Mouse (Mus musculus) embryonic facial prominence, embryonic 15.5 days (tissue): Measurements from ENCODE around the gene Gm5142. TPM values are rescaled to one million over a fixed set of nuclear protein-coding genes. Genes with fewer than 3 reads are reported as not detected.

Experiments used
- ATAC-seq: fragments of 200-750 bp; cut with Nextera tagmentation; 2 replicates; pipeline ENCODE4 v1.8.0; 2017; ENCODE audit warnings: low read depth, moderate TSS enrichment; ENCODE audit not compliant: insufficient number of reproducible peaks, low FRiP score, low TSS enrichment
- H3K27ac ChIP-seq: fragments of 300-500 bp; sonication (generic); replicated peaks from 2 replicates; pipeline ENCODE4 v1.5.1; 2015; ENCODE audit warnings: mild to moderate bottlenecking, inconsistent platforms
- H3K27me3 ChIP-seq: fragments of 300-500 bp; sonication (generic); 2 replicates; pipeline ENCODE4 v1.6.1; 2015; ENCODE audit warnings: inconsistent platforms
- H3K36me3 ChIP-seq: fragments of 300-500 bp; sonication (generic); 2 replicates; pipeline ENCODE4 v1.6.1; 2015; ENCODE audit warnings: mild to moderate bottlenecking, inconsistent platforms
- H3K4me1 ChIP-seq: fragments of 300-500 bp; sonication (generic); 2 replicates; pipeline ENCODE4 v1.6.1; 2015; ENCODE audit warnings: inconsistent platforms
- H3K4me2 ChIP-seq: fragments of 300-500 bp; sonication (generic); replicated peaks from 2 replicates; pipeline ENCODE4 v1.6.1; 2015; ENCODE audit warnings: mild to moderate bottlenecking, inconsistent platforms
- H3K4me3 ChIP-seq: fragments of 300-500 bp; sonication (generic); replicated peaks from 2 replicates; pipeline ENCODE4 v1.5.1; 2015; ENCODE audit warnings: mild to moderate bottlenecking, inconsistent platforms
- H3K9ac ChIP-seq: fragments of 300-500 bp; sonication (generic); 2 replicates; pipeline ENCODE4 v1.6.1; 2015; ENCODE audit warnings: inconsistent platforms
- H3K9me3 ChIP-seq: fragments of 300-500 bp; sonication (generic); replicated peaks from 2 replicates; pipeline ENCODE4 v1.6.1; 2016; ENCODE audit warnings: inconsistent platforms
- WGBS: fragments of 180-500 bp; shearing (Covaris S2); methylation state at CpG from one replicate; pipeline ENCODE4 v1.1.7; 2015; 5-methylcytosine and 5-hydroxymethylcytosine counted together
- polyA plus RNA-seq: library from polyadenylated mRNA; unstranded; fragments of >200 nt; fragmentation: Nextera tagmentation; extraction: Ambion mirVana; gene quantifications from 2 replicates; pipeline ENCODE4 v1.2.1, GENCODE M21; 2015

The Gm5142 gene
- not detected in 2 replicates for polyA plus RNA-seq

- no peak for ATAC-seq
- WGBS, result 89% methylated on average over 3 of the region's 3 CpGs
- no peaks in the 10 kb centered on the region for H3K27me3 ChIP-seq
- no peaks in the 10 kb centered on the region for H3K4me1 ChIP-seq
- no peaks in the 10 kb centered on the region for H3K36me3 ChIP-seq
- no peaks in the 10 kb centered on the region for H3K9me3 ChIP-seq
- H3K4me3 ChIP-seq, result no peak within 1 kb of the TSS
- no peak within 1 kb of the TSS for H3K27ac ChIP-seq
- H3K4me2 ChIP-seq, result no peak within 1 kb of the TSS
- no peak within 1 kb of the TSS for H3K9ac ChIP-seq
These were observed at the start of gene Gm5142 for GRCm38 (mm10) chr14:59178649-59179048. TSS of gene Gm5142 (minus strand) at chr14:59178749.

- Histone ChIP-seq H3K27me3 (no peaks in the 10 kb centered on the region), H3K27ac (no peak overlapping the region), H3K9me3 (no peaks in the 10 kb centered on the region), H3K4me3 (no peak overlapping the region), H3K4me1 (no peaks in the 10 kb centered on the region), H3K4me2 (no peak overlapping the region), H3K9ac (no peak overlapping the region), H3K36me3 (peaks cover 79% of the 10 kb centered on the region)
- ATAC-seq, result no peak
- WGBS, result 93% methylated on average over 11 of the region's 11 CpGs
These were observed 47.7 kb upstream of the Gm5142 start for GRCm38 (mm10) chr14:59226240-59226639.

- no peaks in the 10 kb centered on the region for H3K4me1 ChIP-seq
- H3K4me3 ChIP-seq, result no peak overlapping the region
- peaks cover 54% of the 10 kb centered on the region for H3K36me3 ChIP-seq
- H3K9ac ChIP-seq, result no peak overlapping the region
- no peak for ATAC-seq
- no peak overlapping the region for H3K4me2 ChIP-seq
- H3K27me3 ChIP-seq, result no peaks in the 10 kb centered on the region
- WGBS, result 62% methylated on average over 3 of the region's 3 CpGs
- no peaks in the 10 kb centered on the region for H3K9me3 ChIP-seq
- H3K27ac ChIP-seq, result no peak overlapping the region
These were observed 40.7 kb upstream of the Gm5142 start for GRCm38 (mm10) chr14:59219241-59219640.

- Histone ChIP-seq H3K27ac (no peak overlapping the region), H3K36me3 (0 out of 2 replicates have a peak, but pooled peaks cover 6% of the 10 kb centered on the region), H3K9ac (no peak overlapping the region), H3K9me3 (no peaks in the 10 kb centered on the region), H3K4me1 (peaks cover 12% of the 10 kb centered on the region), H3K4me3 (no peak overlapping the region), H3K27me3 (no peaks in the 10 kb centered on the region), H3K4me2 (no peak overlapping the region)
- no peak for ATAC-seq
- WGBS, result 90% methylated on average over 2 of the region's 2 CpGs
These were observed 31.3 kb upstream of the Gm5142 start for GRCm38 (mm10) chr14:59209816-59210215.

- H3K27ac ChIP-seq, result no peak overlapping the region
- ATAC-seq, result no peak
- no peak overlapping the region for H3K9ac ChIP-seq
- no peak overlapping the region for H3K4me2 ChIP-seq
- no peaks in the 10 kb centered on the region for H3K27me3 ChIP-seq
- WGBS, result 68% methylated on average over 7 of the region's 7 CpGs
- peaks cover 16% of the 10 kb centered on the region for H3K4me1 ChIP-seq
- H3K9me3 ChIP-seq, result no peaks in the 10 kb centered on the region
- no peak overlapping the region for H3K4me3 ChIP-seq
- 0 out of 2 replicates have a peak, but pooled peaks cover 2% of the 10 kb centered on the region for H3K36me3 ChIP-seq
These were observed 30.5 kb upstream of the Gm5142 start for GRCm38 (mm10) chr14:59209003-59209402.

GRCm38 (mm10) chr14:59205976-59206583, 27.5 kb upstream of the Gm5142 start:
- no peak for ATAC-seq
- WGBS, result 66% methylated on average over 10 of the region's 10 CpGs
- Histone ChIP-seq H3K4me2 (no peak overlapping the region), H3K4me1 (peaks cover 24% of the 10 kb centered on the region), H3K36me3 (no peaks in the 10 kb centered on the region), H3K27me3 (no peaks in the 10 kb centered on the region), H3K9ac (no peak overlapping the region), H3K4me3 (no peak overlapping the region), H3K27ac (no peak overlapping the region), H3K9me3 (no peaks in the 10 kb centered on the region)

- H3K9me3 ChIP-seq, result no peaks in the 10 kb centered on the region
- WGBS, result 22% methylated on average over 7 of the region's 7 CpGs
- H3K9ac ChIP-seq, result no peak overlapping the region
- no peaks in the 10 kb centered on the region for H3K36me3 ChIP-seq
- no peak overlapping the region for H3K4me3 ChIP-seq
- no peak overlapping the region for H3K27ac ChIP-seq
- ATAC-seq, result no peak
- H3K27me3 ChIP-seq, result no peaks in the 10 kb centered on the region
- peaks cover 24% of the 10 kb centered on the region for H3K4me1 ChIP-seq
- no peak overlapping the region for H3K4me2 ChIP-seq
These were observed 26.9 kb upstream of the Gm5142 start for GRCm38 (mm10) chr14:59205461-59205860.

- Histone ChIP-seq H3K27me3 (no peaks in the 10 kb centered on the region), H3K9ac (peak overlapping the region; percentile 95), H3K36me3 (no peaks in the 10 kb centered on the region), H3K27ac (peak overlapping the region; percentile 97), H3K4me2 (peak overlapping the region; percentile 86), H3K4me1 (peaks cover 24% of the 10 kb centered on the region), H3K9me3 (no peaks in the 10 kb centered on the region), H3K4me3 (peak overlapping the region; percentile 90)
- ATAC-seq, result no peak
- WGBS, result under 1% methylated on average over 21 of the region's 21 CpGs
These were observed 23.2 kb upstream of the Gm5142 start for GRCm38 (mm10) chr14:59201604-59202215.

GRCm38 (mm10) chr14:59200711-59201603, 22.4 kb upstream of the Gm5142 start, which contains the start of gene Rcbtb1:
TSS of gene Rcbtb1 (plus strand) at chr14:59201209.
- peaks cover 20% of the 10 kb centered on the region for H3K4me1 ChIP-seq
- peak within 1 kb of the TSS; percentile 90 for H3K4me3 ChIP-seq
- H3K9me3 ChIP-seq, result no peaks in the 10 kb centered on the region
- peak; percentile 92 for ATAC-seq
- peak within 1 kb of the TSS; percentile 97 for H3K27ac ChIP-seq
- WGBS, result 0% methylated on average over 94 of the region's 96 CpGs
- no peaks in the 10 kb centered on the region for H3K27me3 ChIP-seq
- H3K9ac ChIP-seq, result peak within 1 kb of the TSS; percentile 95
- H3K36me3 ChIP-seq, result no peaks in the 10 kb centered on the region
- H3K4me2 ChIP-seq, result peak within 1 kb of the TSS; percentile 86

GRCm38 (mm10) chr14:59186121-59186520, 7.6 kb upstream of the Gm5142 start:
- no peak overlapping the region for H3K4me3 ChIP-seq
- no peaks in the 10 kb centered on the region for H3K36me3 ChIP-seq
- WGBS, result 87% methylated on average over 2 of the region's 2 CpGs
- H3K27me3 ChIP-seq, result no peaks in the 10 kb centered on the region
- no peak for ATAC-seq
- H3K4me2 ChIP-seq, result no peak overlapping the region
- no peak overlapping the region for H3K9ac ChIP-seq
- H3K4me1 ChIP-seq, result no peaks in the 10 kb centered on the region
- no peak overlapping the region for H3K27ac ChIP-seq
- no peaks in the 10 kb centered on the region for H3K9me3 ChIP-seq

- no peak for ATAC-seq
- H3K4me1 ChIP-seq, result no peaks in the 10 kb centered on the region
These were observed 7.0 kb upstream of the Gm5142 start for GRCm38 (mm10) chr14:59185514-59185913.

More at GRCm38 (mm10) chr14:59185514-59185913, 7.0 kb upstream of the Gm5142 start:
- Histone ChIP-seq H3K4me2 (no peak overlapping the region), H3K36me3 (no peaks in the 10 kb centered on the region), H3K9me3 (no peaks in the 10 kb centered on the region), H3K4me3 (no peak overlapping the region), H3K27me3 (no peaks in the 10 kb centered on the region), H3K27ac (no peak overlapping the region), H3K9ac (no peak overlapping the region)
